Mouse (Mus musculus): ENCODE results near the gene Armc9. TPM values are rescaled to one million over a fixed set of nuclear protein-coding genes. Genes with fewer than 3 reads are reported as not detected.
A peak's percentile ranks its signal among the peaks of the same experiment; 100 is the strongest.

Gene Armc9
- polyA plus RNA-seq, 1 experiment from 2014 or later = 39.8 TPM

- ATAC-seq (ENCODE audit: low FRiP score) = peak; percentile 71
- WGBS = 48% methylated on average over 7 of the region's 7 CpGs
Observed at GRCm38 (mm10) chr1:86178462-86179253, 24.1 kb downstream of the Armc9 start.

GRCm38 (mm10) chr1:86182004-86182709 lies 27.6 kb downstream of the Armc9 start:
- Histone ChIP-seq H3K4me2 (replicated peaks) (no peak overlapping the region), H3K9ac (no peak overlapping the region), H3K9me3 (replicated peaks) (no peaks in the 10 kb centered on the region), H3K4me1 (no peaks in the 10 kb centered on the region), H3K27me3 (no peaks in the 10 kb centered on the region), H3K4me3 (no peak overlapping the region), H3K27ac (no peak overlapping the region), H3K36me3 (peaks cover 7% of the 10 kb centered on the region)
- no peak for ATAC-seq (ENCODE audit: low FRiP score)
- WGBS = 88% methylated on average over 5 of the region's 5 CpGs

More at GRCm38 (mm10) chr1:86178462-86179253, 24.1 kb downstream of the Armc9 start:
- peaks cover 37% of the 10 kb centered on the region for H3K36me3 ChIP-seq
- H3K4me3 ChIP-seq = no peak overlapping the region
- no peaks in the 10 kb centered on the region for H3K27me3 ChIP-seq
- H3K4me2 ChIP-seq (replicated peaks) = no peak overlapping the region
- H3K27ac ChIP-seq = no peak overlapping the region
- no peaks in the 10 kb centered on the region for H3K4me1 ChIP-seq
- H3K9me3 ChIP-seq (replicated peaks) = no peaks in the 10 kb centered on the region
- H3K9ac ChIP-seq = no peak overlapping the region

DNA sequence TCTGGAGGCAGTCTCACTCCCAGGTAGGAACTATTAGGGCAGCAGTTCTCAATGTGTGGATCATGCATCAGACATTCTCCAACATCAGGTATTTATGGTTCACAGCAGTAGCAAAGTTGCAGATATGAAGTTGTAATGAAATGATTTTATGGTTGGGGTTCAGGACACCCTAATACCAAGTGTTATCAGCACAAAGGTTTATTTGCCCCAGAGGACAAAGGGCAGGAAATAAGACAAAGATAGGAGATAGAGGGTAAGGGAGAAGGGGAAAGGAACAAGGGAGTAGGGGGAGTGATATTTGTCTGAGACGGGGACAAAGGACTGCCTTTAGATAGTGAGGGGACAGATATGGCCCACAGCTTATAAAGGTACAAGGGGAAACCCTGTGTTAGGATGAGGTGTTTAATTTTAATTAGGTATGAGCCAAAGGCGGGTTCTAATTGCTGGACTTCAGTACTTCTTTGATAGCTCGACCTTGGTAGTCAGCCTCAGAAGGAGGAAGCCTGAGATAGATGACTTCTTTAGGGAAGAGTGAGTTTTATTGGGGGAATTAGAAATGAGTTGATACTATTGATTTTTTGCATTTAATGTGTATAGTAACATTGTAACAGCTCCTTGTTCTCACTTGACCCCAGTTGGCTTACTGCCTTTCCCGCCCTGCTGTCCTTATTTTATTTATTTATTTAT lies 29.1 kb downstream of the Armc9 start:
- no peaks in the 10 kb centered on the region for H3K9me3 ChIP-seq (replicated peaks)
- H3K4me3 ChIP-seq = no peak overlapping the region
- H3K36me3 ChIP-seq = no peaks in the 10 kb centered on the region
- H3K27ac ChIP-seq = no peak overlapping the region
- no peak overlapping the region for H3K4me2 ChIP-seq (replicated peaks)
- H3K4me1 ChIP-seq = no peaks in the 10 kb centered on the region
- H3K27me3 ChIP-seq = no peaks in the 10 kb centered on the region
- WGBS = 87% methylated on average over 4 of the region's 4 CpGs
- H3K9ac ChIP-seq = no peak overlapping the region
- no peak for ATAC-seq (ENCODE audit: low FRiP score)

GRCm38 (mm10) chr1:86186762-86187161 lies 32.2 kb downstream of the Armc9 start:
- no peaks in the 10 kb centered on the region for H3K9me3 ChIP-seq (replicated peaks)
- no peaks in the 10 kb centered on the region for H3K27me3 ChIP-seq
- H3K9ac ChIP-seq = no peak overlapping the region
- H3K27ac ChIP-seq = no peak overlapping the region
- ATAC-seq (ENCODE audit: low FRiP score) = no peak
- WGBS = 85% methylated on average over 7 of the region's 7 CpGs
- H3K4me1 ChIP-seq = no peaks in the 10 kb centered on the region
- no peak overlapping the region for H3K4me3 ChIP-seq
- peaks cover 16% of the 10 kb centered on the region for H3K36me3 ChIP-seq
- no peak overlapping the region for H3K4me2 ChIP-seq (replicated peaks)

DNA sequence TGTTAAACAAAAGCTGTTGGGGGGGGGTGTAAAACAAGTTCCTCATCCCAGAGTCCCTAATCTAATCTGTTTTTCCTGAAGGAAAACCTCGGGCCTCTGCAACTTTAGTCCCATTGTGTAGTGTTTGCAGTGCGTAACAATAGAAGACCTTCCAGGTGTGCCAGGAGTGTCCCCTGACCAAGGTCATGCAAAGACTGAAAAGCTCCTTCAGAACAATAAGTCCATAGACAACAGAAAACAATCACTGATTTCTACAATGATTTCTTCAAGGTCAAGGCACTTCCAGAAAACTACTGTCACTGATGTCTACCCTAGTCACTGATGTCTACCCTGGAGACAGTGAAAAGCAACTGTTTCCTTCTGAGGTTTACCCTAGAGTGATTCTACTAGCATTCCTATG lies 33.3 kb downstream of the Armc9 start:
- ATAC-seq (ENCODE audit: low FRiP score) = no peak

DNA sequence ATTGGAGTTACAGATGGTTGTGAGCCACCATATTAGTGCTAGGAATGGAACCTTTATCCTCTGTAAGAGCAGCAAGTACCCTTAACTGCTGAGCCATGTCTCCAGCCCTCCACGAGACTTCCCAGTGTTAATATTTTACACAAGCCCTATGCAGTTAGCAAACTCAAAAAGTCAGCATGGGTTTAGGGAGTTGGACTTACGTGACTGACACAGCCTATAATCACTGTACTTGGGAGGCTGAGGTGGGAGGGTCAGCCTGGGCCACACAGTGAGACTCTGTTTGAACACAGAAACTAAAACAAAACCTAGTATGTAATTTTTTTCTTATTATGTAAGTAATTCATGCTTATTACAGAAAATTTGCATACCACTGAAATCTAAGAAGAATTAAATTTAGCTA lies 33.7 kb downstream of the Armc9 start:
- Histone ChIP-seq H3K27ac (no peak overlapping the region), H3K9me3 (replicated peaks) (no peaks in the 10 kb centered on the region), H3K9ac (no peak overlapping the region), H3K27me3 (no peaks in the 10 kb centered on the region), H3K4me3 (no peak overlapping the region), H3K4me2 (replicated peaks) (no peak overlapping the region), H3K36me3 (peaks cover 19% of the 10 kb centered on the region), H3K4me1 (no peaks in the 10 kb centered on the region)
- 79% methylated on average over 2 of the region's 2 CpGs for WGBS
- ATAC-seq (ENCODE audit: low FRiP score) = no peak

More for the DNA sequence above, 33.3 kb downstream of the Armc9 start:
- Histone ChIP-seq H3K4me3 (no peak overlapping the region), H3K9me3 (replicated peaks) (no peaks in the 10 kb centered on the region), H3K4me2 (replicated peaks) (no peak overlapping the region), H3K9ac (no peak overlapping the region), H3K4me1 (no peaks in the 10 kb centered on the region), H3K27ac (no peak overlapping the region), H3K36me3 (peaks cover 19% of the 10 kb centered on the region), H3K27me3 (no peaks in the 10 kb centered on the region)
- WGBS = 73% methylated on average over 2 of the region's 2 CpGs

GRCm38 (mm10) chr1:86189034-86189702 lies 34.6 kb downstream of the Armc9 start:
- Histone ChIP-seq H3K27me3 (no peaks in the 10 kb centered on the region), H3K36me3 (peaks cover 28% of the 10 kb centered on the region)
- WGBS = 82% methylated on average over 6 of the region's 6 CpGs

GRCm38 (mm10) chr1:86190843-86191242 lies 36.3 kb downstream of the Armc9 start:
- Histone ChIP-seq H3K9ac (no peak overlapping the region), H3K36me3 (peaks cover 40% of the 10 kb centered on the region), H3K27ac (no peak overlapping the region), H3K27me3 (no peaks in the 10 kb centered on the region), H3K4me1 (no peaks in the 10 kb centered on the region), H3K9me3 (replicated peaks) (no peaks in the 10 kb centered on the region), H3K4me2 (replicated peaks) (no peak overlapping the region), H3K4me3 (no peak overlapping the region)
- no peak for ATAC-seq (ENCODE audit: low FRiP score)
- WGBS = 89% methylated on average over 6 of the region's 6 CpGs

More at GRCm38 (mm10) chr1:86189034-86189702, 34.6 kb downstream of the Armc9 start:
- no peak overlapping the region for H3K4me2 ChIP-seq (replicated peaks)
- no peak overlapping the region for H3K9ac ChIP-seq
- ATAC-seq (ENCODE audit: low FRiP score) = no peak
- H3K9me3 ChIP-seq (replicated peaks) = no peaks in the 10 kb centered on the region
- no peak overlapping the region for H3K27ac ChIP-seq
- no peak overlapping the region for H3K4me3 ChIP-seq
- no peaks in the 10 kb centered on the region for H3K4me1 ChIP-seq

GRCm38 (mm10) chr1:86194044-86194443 lies 39.5 kb downstream of the Armc9 start:
- Histone ChIP-seq H3K27me3 (no peaks in the 10 kb centered on the region), H3K9ac (no peak overlapping the region), H3K4me2 (replicated peaks) (no peak overlapping the region), H3K36me3 (peaks cover 59% of the 10 kb centered on the region), H3K9me3 (replicated peaks) (no peaks in the 10 kb centered on the region), H3K4me3 (no peak overlapping the region), H3K4me1 (no peaks in the 10 kb centered on the region), H3K27ac (no peak overlapping the region)
- 73% methylated on average over 7 of the region's 7 CpGs for WGBS
- no peak for ATAC-seq (ENCODE audit: low FRiP score)

- no peak overlapping the region for H3K4me3 ChIP-seq
- no peak overlapping the region for H3K9ac ChIP-seq
- ATAC-seq (ENCODE audit: low FRiP score) = no peak
- no peaks in the 10 kb centered on the region for H3K9me3 ChIP-seq (replicated peaks)
- H3K36me3 ChIP-seq = peaks cover 83% of the 10 kb centered on the region
- no peaks in the 10 kb centered on the region for H3K27me3 ChIP-seq
- H3K27ac ChIP-seq = no peak overlapping the region
- H3K4me1 ChIP-seq = no peaks in the 10 kb centered on the region
- 69% methylated on average over 6 of the region's 6 CpGs for WGBS
- H3K4me2 ChIP-seq (replicated peaks) = no peak overlapping the region
Observed at GRCm38 (mm10) chr1:86198276-86198675, 43.7 kb downstream of the Armc9 start.

DNA sequence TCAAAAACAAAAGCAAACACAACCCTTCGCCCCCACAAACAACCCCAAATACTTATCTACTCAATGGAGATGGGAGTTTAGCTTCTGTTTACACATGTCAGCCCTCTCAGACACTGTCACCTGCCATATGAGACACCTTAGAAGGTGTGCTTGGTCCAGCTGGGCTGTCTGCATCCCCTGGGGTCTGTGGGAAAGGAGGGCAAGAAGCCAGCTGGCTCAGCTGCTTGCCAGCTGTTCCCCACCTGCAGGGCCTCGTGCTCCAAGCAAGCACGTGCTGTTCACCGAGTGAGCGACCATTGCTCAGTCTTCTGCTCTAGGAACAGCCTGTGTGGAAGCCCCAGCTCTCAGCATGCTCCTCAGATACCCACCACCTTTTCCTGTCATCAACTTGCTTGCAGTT lies 44.4 kb downstream of the Armc9 start:
- peaks cover 83% of the 10 kb centered on the region for H3K36me3 ChIP-seq
- H3K4me3 ChIP-seq = no peak overlapping the region
- WGBS = 78% methylated on average over 5 of the region's 5 CpGs
- ATAC-seq (ENCODE audit: low FRiP score) = no peak
- no peaks in the 10 kb centered on the region for H3K4me1 ChIP-seq
- no peak overlapping the region for H3K4me2 ChIP-seq (replicated peaks)
- H3K27me3 ChIP-seq = no peaks in the 10 kb centered on the region
- H3K27ac ChIP-seq = no peak overlapping the region
- no peaks in the 10 kb centered on the region for H3K9me3 ChIP-seq (replicated peaks)
- no peak overlapping the region for H3K9ac ChIP-seq

DNA sequence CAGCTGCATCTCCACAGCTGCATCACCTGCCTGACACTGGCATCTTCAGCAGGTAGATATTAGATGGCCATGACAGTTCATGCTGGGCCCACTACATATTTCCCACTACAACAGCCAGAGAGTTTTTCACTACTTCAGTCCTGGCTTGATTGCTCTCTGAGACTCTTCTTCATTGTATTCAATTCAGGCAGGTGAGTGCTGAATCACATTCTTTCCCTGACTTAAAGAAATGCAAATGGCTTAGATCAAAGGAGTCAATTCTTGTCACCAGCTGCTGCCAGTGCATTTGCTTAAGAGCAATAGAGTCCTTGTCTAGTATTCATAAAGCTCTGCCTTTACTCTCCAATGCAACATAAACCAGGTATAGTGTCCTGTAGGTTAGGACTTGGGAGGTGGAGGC lies 46.7 kb downstream of the Armc9 start:
- Histone ChIP-seq H3K27me3 (no peaks in the 10 kb centered on the region), H3K36me3 (peaks cover 80% of the 10 kb centered on the region), H3K4me1 (no peaks in the 10 kb centered on the region), H3K9me3 (replicated peaks) (no peaks in the 10 kb centered on the region), H3K9ac (no peak overlapping the region), H3K27ac (no peak overlapping the region), H3K4me3 (no peak overlapping the region), H3K4me2 (replicated peaks) (no peak overlapping the region)
- no peak for ATAC-seq (ENCODE audit: low FRiP score)
